Mouse (Mus musculus): ENCODE measurements around the gene Rarres2.

DNA sequence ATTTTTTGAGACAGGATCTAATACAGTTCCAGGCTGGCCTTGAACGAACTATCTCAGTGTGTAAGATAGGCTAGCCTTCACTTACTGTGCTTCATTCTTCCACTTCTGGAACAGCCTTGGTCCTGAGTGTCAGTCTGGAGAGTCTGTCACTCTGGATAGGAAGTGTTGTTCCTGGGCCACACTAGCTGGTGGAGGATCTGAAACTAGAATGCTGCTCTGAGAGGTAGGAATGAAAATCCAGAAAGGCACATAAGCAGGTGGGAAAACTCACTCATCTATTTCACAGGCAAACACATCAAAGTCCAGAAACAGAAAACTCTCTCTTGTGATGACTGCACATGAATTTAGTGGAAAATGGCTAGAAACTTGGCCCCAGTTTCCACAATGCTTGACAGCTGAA is 28.0 kb upstream of the Rarres2 start:
- no peak for TF ChIP-seq CTCF (IDR thresholded peaks at IDR 0.05; ENCODE audit: control insufficient read depth, insufficient read depth, insufficient replicate concordance, low read depth, low read length)
- TF ChIP-seq POLR2A (IDR thresholded peaks at IDR 0.05; ENCODE audit: control insufficient read depth, low read depth, low read length): no peak
